Comparison of ENCODE assay signal across 8 mouse cellular contexts in the genomic region with DNA sequence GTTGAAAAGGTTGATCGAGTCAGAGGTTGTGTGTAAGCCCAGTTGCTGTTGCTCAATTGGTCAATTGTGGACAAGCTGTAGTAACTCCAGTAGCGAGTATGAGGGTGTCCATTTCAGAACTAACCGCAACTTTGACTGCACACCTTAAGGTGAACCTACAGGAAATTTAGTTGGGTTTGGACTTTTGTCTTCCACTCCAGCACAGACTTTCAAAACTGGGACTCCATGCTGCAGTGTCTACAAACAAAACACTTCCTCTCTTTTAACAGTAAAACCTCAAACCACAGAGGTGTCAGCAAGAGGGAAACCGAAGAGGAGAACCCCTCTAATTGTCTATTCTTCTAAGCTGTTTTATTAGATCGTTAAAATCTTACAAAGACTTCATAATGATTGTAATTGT. TPM values are rescaled to one million over a fixed set of nuclear protein-coding genes. Genes with fewer than 3 reads are reported as not detected.
DNase-seq lines count a peak whose midpoint lies in the region; ATAC-seq and TF ChIP-seq lines count a peak whose summit lies in the region.

No protein-coding gene starts in this region.

- TF ChIP-seq EP300 in lung, postnatal 0 days (IDR thresholded peaks at IDR 0.05) = no peak

- no peaks in the 10 kb centered on the region for H3K36me3 ChIP-seq in lung, postnatal 0 days (ENCODE audit: insufficient read depth, low read length)
- no peaks in the 10 kb centered on the region; the same call in 1 of the 2 replicates for H3K36me3 ChIP-seq in embryonic facial prominence, embryonic 11.5 days (replicated peaks; ENCODE audit: control insufficient read depth, insufficient read depth, low read depth, low read length)
- no peaks in the 10 kb centered on the region for H3K36me3 ChIP-seq in intestine, postnatal 0 days (ENCODE audit: control insufficient read depth, insufficient read depth)
- no peaks in the 10 kb centered on the region for H3K36me3 ChIP-seq in neural tube, embryonic 14.5 days (ENCODE audit: control insufficient read depth, insufficient read depth, low read length)

- H3K27me3 ChIP-seq in lung, postnatal 0 days (replicated peaks; ENCODE audit: insufficient read depth, low read length) = no peaks in the 10 kb centered on the region
- no peaks in the 10 kb centered on the region for H3K27me3 ChIP-seq in embryonic facial prominence, embryonic 11.5 days (ENCODE audit: control insufficient read depth, insufficient read depth, low read length)
- no peaks in the 10 kb centered on the region for H3K27me3 ChIP-seq in intestine, postnatal 0 days (replicated peaks; ENCODE audit: control insufficient read depth, insufficient read depth, low read length)
- no peaks in the 10 kb centered on the region; the same call in 1 of the 2 replicates for H3K27me3 ChIP-seq in neural tube, embryonic 14.5 days (ENCODE audit: control insufficient read depth, insufficient read depth, low read length)

- H3K9ac ChIP-seq in lung, postnatal 0 days (replicated peaks; ENCODE audit: low read depth) = peak overlapping the region; percentile 96; the same call in 1 of the 2 replicates
- peak overlapping the region; percentile 99 for H3K9ac ChIP-seq in embryonic facial prominence, embryonic 11.5 days (replicated peaks; ENCODE audit: low read length)
- no peak overlapping the region for H3K9ac ChIP-seq in intestine, postnatal 0 days (ENCODE audit: low read depth, low read length)
- no peak overlapping the region for H3K9ac ChIP-seq in neural tube, embryonic 14.5 days (replicated peaks; ENCODE audit: low read depth, low read length)

- intact Hi-C loops in left cerebral cortex, postnatal 4 days (cut with DNase I) = no loop called here

- no peak for DNase-seq in lung, postnatal 0 days (ENCODE audit: low spot score)
- DNase-seq in lung, postnatal 25 days (ENCODE audit: low spot score) = no peak
- no peak for DNase-seq in embryonic facial prominence, embryonic 11.5 days (ENCODE audit: low spot score)
- no peak for DNase-seq in left cerebral cortex, postnatal 4 days
- no peak for DNase-seq in lung, adult 18-20 months
- DNase-seq in kidney, postnatal 14 days = no peak

- no peaks in the 10 kb centered on the region for H3K9me3 ChIP-seq in lung, postnatal 0 days (ENCODE audit: low read length)
- H3K9me3 ChIP-seq in embryonic facial prominence, embryonic 11.5 days (replicated peaks; ENCODE audit: control insufficient read depth, low read length) = no peaks in the 10 kb centered on the region
- H3K9me3 ChIP-seq in intestine, postnatal 0 days (ENCODE audit: control insufficient read depth) = no peaks in the 10 kb centered on the region
- no peaks in the 10 kb centered on the region for H3K9me3 ChIP-seq in neural tube, embryonic 14.5 days (ENCODE audit: control insufficient read depth, low read length)

- H3K4me2 ChIP-seq in lung, postnatal 0 days (replicated peaks; ENCODE audit: low read depth, low read length) = peak overlapping the region; percentile 91
- peak overlapping the region; percentile 84 for H3K4me2 ChIP-seq in embryonic facial prominence, embryonic 11.5 days (ENCODE audit: low read depth, low read length)
- H3K4me2 ChIP-seq in intestine, postnatal 0 days (replicated peaks; ENCODE audit: low read depth) = peak overlapping the region; percentile 88
- H3K4me2 ChIP-seq in neural tube, embryonic 14.5 days (ENCODE audit: low read depth, low read length) = peak overlapping the region; percentile 93

- peak overlapping the region; percentile 95; the same call in 1 of the 2 replicates for H3K4me3 ChIP-seq in lung, postnatal 0 days (ENCODE audit: low read depth, low read length)
- peak overlapping the region; percentile 98 for H3K4me3 ChIP-seq in embryonic facial prominence, embryonic 11.5 days (ENCODE audit: low read depth, low read length)
- peak overlapping the region; percentile 68 for H3K4me3 ChIP-seq in intestine, postnatal 0 days (ENCODE audit: low read depth, low read length)
- H3K4me3 ChIP-seq in neural tube, embryonic 14.5 days (ENCODE audit: low read depth, low read length) = peak overlapping the region; percentile 98

- WGBS in lung, postnatal 0 days = 30% methylated on average over 5 of the region's 5 CpGs
- 46% methylated on average over 5 of the region's 5 CpGs for WGBS in embryonic facial prominence, embryonic 11.5 days
- 38% methylated on average over 5 of the region's 5 CpGs for WGBS in intestine, postnatal 0 days
- 43% methylated on average over 5 of the region's 5 CpGs for WGBS in neural tube, embryonic 14.5 days

- ATAC-seq in lung, postnatal 0 days = no peak
- ATAC-seq in embryonic facial prominence, embryonic 11.5 days (replicated peaks; ENCODE audit: insufficient number of reproducible peaks, low FRiP score, low TSS enrichment, low read depth) = no peak
- ATAC-seq in intestine, postnatal 0 days = no peak
- no peak for ATAC-seq in neural tube, embryonic 14.5 days (ENCODE audit: low read depth)

- peak overlapping the region; percentile 95; the same call in 1 of the 2 replicates for H3K27ac ChIP-seq in lung, postnatal 0 days (ENCODE audit: low read length)
- no peak overlapping the region for H3K27ac ChIP-seq in embryonic facial prominence, embryonic 11.5 days (replicated peaks; ENCODE audit: low read depth, low read length)
- no peak overlapping the region for H3K27ac ChIP-seq in intestine, postnatal 0 days (ENCODE audit: low read depth, low read length)
- no peak overlapping the region for H3K27ac ChIP-seq in neural tube, embryonic 14.5 days (ENCODE audit: low read depth, low read length)

- TF ChIP-seq CTCF in lung, postnatal 0 days (IDR thresholded peaks at IDR 0.05) = no peak
- TF ChIP-seq CTCF in intestine, postnatal 0 days (IDR thresholded peaks at IDR 0.05; ENCODE audit: low read depth) = no peak

- peaks cover 4% of the 10 kb centered on the region; the same call in 1 of the 2 replicates for H3K4me1 ChIP-seq in lung, postnatal 0 days (ENCODE audit: insufficient read depth, low read depth, low read length)
- H3K4me1 ChIP-seq in embryonic facial prominence, embryonic 11.5 days (ENCODE audit: control insufficient read depth, insufficient read depth, low read length) = no peaks in the 10 kb centered on the region; the same call in 1 of the 2 replicates
- 0 out of 2 replicates have a peak, but pooled peaks cover 3% of the 10 kb centered on the region for H3K4me1 ChIP-seq in intestine, postnatal 0 days (replicated peaks; ENCODE audit: control insufficient read depth, insufficient read depth, low read length)
- peaks cover 19% of the 10 kb centered on the region for H3K4me1 ChIP-seq in neural tube, embryonic 14.5 days (ENCODE audit: control insufficient read depth, insufficient read depth, low read length)

RNA-seq across cellular contexts. Expression of a gene that starts 2.1 kb away (rescaled TPM):
- 126 and 138 TPM in 2 replicates for polyA plus RNA-seq in lung, postnatal 0 days (2015; fragmentation: Nextera tagmentation; extraction: Ambion mirVana)
- polyA plus RNA-seq in embryonic facial prominence, embryonic 11.5 days (2014; fragmentation: Nextera tagmentation; extraction: Ambion mirVana) = 628 and 651 TPM in 2 replicates
- 132 and 138 TPM in 2 replicates for polyA plus RNA-seq in intestine, postnatal 0 days (2015; fragmentation: Nextera tagmentation; extraction: Ambion mirVana)
- polyA plus RNA-seq in neural tube, embryonic 14.5 days (2014; fragmentation: Nextera tagmentation; extraction: Ambion mirVana) = 273 and 328 TPM in 2 replicates
- total RNA-seq in left cerebral cortex, postnatal 4 days (2021) = 100 to 1,000 TPM; 114 to 116 TPM

RNA-seq across cellular contexts. Expression of a gene that starts 44.7 kb away (rescaled TPM):
- polyA plus RNA-seq in lung, postnatal 0 days (2015; fragmentation: Nextera tagmentation; extraction: Ambion mirVana) = 4.8 and 6.6 TPM in 2 replicates
- polyA plus RNA-seq in embryonic facial prominence, embryonic 11.5 days (2014; fragmentation: Nextera tagmentation; extraction: Ambion mirVana) = 0.36 and 0.38 TPM in 2 replicates
- 3.3 and 3.4 TPM in 2 replicates for polyA plus RNA-seq in intestine, postnatal 0 days (2015; fragmentation: Nextera tagmentation; extraction: Ambion mirVana)
- 0.28 and 0.68 TPM in 2 replicates for polyA plus RNA-seq in neural tube, embryonic 14.5 days (2014; fragmentation: Nextera tagmentation; extraction: Ambion mirVana)
- under 1 TPM; 0.89 to 0.94 TPM for total RNA-seq in left cerebral cortex, postnatal 4 days (2021)

Comparison
In these comparisons a context has a peak if more than half of its experiments do, and no peak if none do; other contexts are left out.
1. H3K9ac ChIP-seq: peak in lung, postnatal 0 days (single experiment) and embryonic facial prominence, embryonic 11.5 days (single experiment); none in intestine, postnatal 0 days (single experiment) and neural tube, embryonic 14.5 days (single experiment).
2. Peak in every context shown above with its lines, with median percentiles within 50 percentile points of each other: H3K4me2 ChIP-seq and H3K4me3 ChIP-seq.